Mouse (Mus musculus): ENCODE measurements at regions not wholly inside any gene's neighbourhood (a gene's known extent, or its start where the extent isn't known, plus 50 kb on each side); places are given as distances from the start of the nearest gene placed in this dataset.

GRCm38 (mm10) chr11:117036977-117037376 lies 78.0 kb upstream of the Sec14l1 start:
- ATAC-seq (replicated peaks in 1 of 2; ENCODE audit: insufficient read depth in 1 of 2, low FRiP score in 2 of 2, low TSS enrichment in 1 of 2, low read depth in 1 of 2, poor library complexity in 2 of 2, severe bottlenecking in 2 of 2): peak in 1 of 2 experiments; percentile 32; a peak in 1 of 4 replicates

- no peak for ATAC-seq (replicated peaks in 1 of 2; ENCODE audit: insufficient read depth in 1 of 2, low FRiP score in 2 of 2, low TSS enrichment in 1 of 2, low read depth in 1 of 2, poor library complexity in 2 of 2, severe bottlenecking in 2 of 2)
Observed at GRCm38 (mm10) chr11:117038282-117039106, 76.5 kb upstream of the Sec14l1 start.

- ATAC-seq (replicated peaks in 1 of 2; ENCODE audit: insufficient read depth in 1 of 2, low FRiP score in 2 of 2, low TSS enrichment in 1 of 2, low read depth in 1 of 2, poor library complexity in 2 of 2, severe bottlenecking in 2 of 2): no peak
Observed at GRCm38 (mm10) chr11:117040829-117041228, 74.1 kb upstream of the Sec14l1 start.

- no peak for ATAC-seq (replicated peaks in 1 of 2; ENCODE audit: insufficient read depth in 1 of 2, low FRiP score in 2 of 2, low TSS enrichment in 1 of 2, low read depth in 1 of 2, poor library complexity in 2 of 2, severe bottlenecking in 2 of 2)
Observed at GRCm38 (mm10) chr11:117042336-117042735, 72.6 kb upstream of the Sec14l1 start.

- peak; percentile 50 to 55; a peak in 3 of 4 replicates for ATAC-seq (replicated peaks in 1 of 2; ENCODE audit: insufficient read depth in 1 of 2, low FRiP score in 2 of 2, low TSS enrichment in 1 of 2, low read depth in 1 of 2, poor library complexity in 2 of 2, severe bottlenecking in 2 of 2)
Observed at GRCm38 (mm10) chr11:117043524-117043923, 71.4 kb upstream of the Sec14l1 start.

GRCm38 (mm10) chr11:117044731-117045130 lies 70.2 kb upstream of the Sec14l1 start:
- no peak for ATAC-seq (replicated peaks in 1 of 2; ENCODE audit: insufficient read depth in 1 of 2, low FRiP score in 2 of 2, low TSS enrichment in 1 of 2, low read depth in 1 of 2, poor library complexity in 2 of 2, severe bottlenecking in 2 of 2)

GRCm38 (mm10) chr11:117046636-117047035 lies 68.3 kb upstream of the Sec14l1 start:
- no peak for ATAC-seq (replicated peaks in 1 of 2; ENCODE audit: insufficient read depth in 1 of 2, low FRiP score in 2 of 2, low TSS enrichment in 1 of 2, low read depth in 1 of 2, poor library complexity in 2 of 2, severe bottlenecking in 2 of 2)

- ATAC-seq (replicated peaks in 1 of 2; ENCODE audit: insufficient read depth in 1 of 2, low FRiP score in 2 of 2, low TSS enrichment in 1 of 2, low read depth in 1 of 2, poor library complexity in 2 of 2, severe bottlenecking in 2 of 2): no peak
Observed at GRCm38 (mm10) chr11:117047172-117047950, 67.6 kb upstream of the Sec14l1 start.

- no peak for ATAC-seq (replicated peaks in 1 of 2; ENCODE audit: insufficient read depth in 1 of 2, low FRiP score in 2 of 2, low TSS enrichment in 1 of 2, low read depth in 1 of 2, poor library complexity in 2 of 2, severe bottlenecking in 2 of 2)
Observed at GRCm38 (mm10) chr11:117048911-117049310, 66.1 kb upstream of the Sec14l1 start.

GRCm38 (mm10) chr11:117050788-117051187 lies 64.2 kb upstream of the Sec14l1 start:
- no peak for ATAC-seq (replicated peaks in 1 of 2; ENCODE audit: insufficient read depth in 1 of 2, low FRiP score in 2 of 2, low TSS enrichment in 1 of 2, low read depth in 1 of 2, poor library complexity in 2 of 2, severe bottlenecking in 2 of 2)

GRCm38 (mm10) chr11:117056958-117057357 lies 58.0 kb upstream of the Sec14l1 start:
- ATAC-seq (replicated peaks in 1 of 2; ENCODE audit: insufficient read depth in 1 of 2, low FRiP score in 2 of 2, low TSS enrichment in 1 of 2, low read depth in 1 of 2, poor library complexity in 2 of 2, severe bottlenecking in 2 of 2): peak; percentile 62 to 70

GRCm38 (mm10) chr11:117057451-117057850 lies 57.5 kb upstream of the Sec14l1 start:
- ATAC-seq (replicated peaks in 1 of 2; ENCODE audit: insufficient read depth in 1 of 2, low FRiP score in 2 of 2, low TSS enrichment in 1 of 2, low read depth in 1 of 2, poor library complexity in 2 of 2, severe bottlenecking in 2 of 2): no peak

GRCm38 (mm10) chr11:117059120-117059519 lies 55.8 kb upstream of the Sec14l1 start:
- no peak for ATAC-seq (replicated peaks in 1 of 2; ENCODE audit: insufficient read depth in 1 of 2, low FRiP score in 2 of 2, low TSS enrichment in 1 of 2, low read depth in 1 of 2, poor library complexity in 2 of 2, severe bottlenecking in 2 of 2)

GRCm38 (mm10) chr11:117059981-117060705 lies 54.8 kb upstream of the Sec14l1 start:
- no peak for ATAC-seq (replicated peaks in 1 of 2; ENCODE audit: insufficient read depth in 1 of 2, low FRiP score in 2 of 2, low TSS enrichment in 1 of 2, low read depth in 1 of 2, poor library complexity in 2 of 2, severe bottlenecking in 2 of 2)

GRCm38 (mm10) chr11:117060706-117061337 lies 54.1 kb upstream of the Sec14l1 start:
- no peak for ATAC-seq (replicated peaks in 1 of 2; ENCODE audit: insufficient read depth in 1 of 2, low FRiP score in 2 of 2, low TSS enrichment in 1 of 2, low read depth in 1 of 2, poor library complexity in 2 of 2, severe bottlenecking in 2 of 2)

GRCm38 (mm10) chr11:117062772-117063499 lies 52.0 kb upstream of the Sec14l1 start:
- no peak for ATAC-seq (replicated peaks in 1 of 2; ENCODE audit: insufficient read depth in 1 of 2, low FRiP score in 2 of 2, low TSS enrichment in 1 of 2, low read depth in 1 of 2, poor library complexity in 2 of 2, severe bottlenecking in 2 of 2)

Data from hematopoietic stem cell, adult 5-6 weeks (primary cell).